Mouse (Mus musculus) limb, embryonic 15.5 days (tissue): ENCODE data around the gene Actl11. TPM values are rescaled to one million over a fixed set of nuclear protein-coding genes. Genes with fewer than 3 reads are reported as not detected.

Source experiments
- polyA plus RNA-seq: library from polyadenylated mRNA; unstranded; fragments of >200 nt; fragmentation: Nextera tagmentation; extraction: Ambion mirVana; gene quantifications from 2 replicates; pipeline ENCODE4 v1.2.1, GENCODE M21; 2015

The Actl11 gene
- polyA plus RNA-seq, 1 experiment from 2014 or later: not detected

Other genes with a start within 250 kb of the Actl11 start
- 2.8 TPM in 2 replicates for gene Gnat1, start 248.8 kb upstream of the Actl11 start, polyA plus RNA-seq
- 26.6 and 38.2 TPM in 2 replicates for gene Sema3f, start 218.0 kb upstream of the Actl11 start, polyA plus RNA-seq
- 193 and 212 TPM in 2 replicates for gene Rbm5, start 157.5 kb upstream of the Actl11 start, polyA plus RNA-seq
- 71.7 and 72.2 TPM in 2 replicates for gene Rbm6, start 55.2 kb upstream of the Actl11 start, polyA plus RNA-seq
- 15.9 and 16.9 TPM in 2 replicates for gene Mon1a, start 40.3 kb upstream of the Actl11 start, polyA plus RNA-seq
- 7.0 and 10.3 TPM in 2 replicates for gene Mst1r, start 21.6 kb upstream of the Actl11 start, polyA plus RNA-seq
- gene Camkv, start 7.2 kb downstream of the Actl11 start, polyA plus RNA-seq: 5.8 and 6.7 TPM in 2 replicates
- 16.1 and 19.5 TPM in 2 replicates for gene Traip, start 21.7 kb downstream of the Actl11 start, polyA plus RNA-seq
- gene Uba7, start 47.0 kb downstream of the Actl11 start, polyA plus RNA-seq: 22.7 and 24.9 TPM in 2 replicates
- gene Gm20661, start 54.6 kb downstream of the Actl11 start, polyA plus RNA-seq: 6.9 and 7.4 TPM in 2 replicates
- gene Inka1, start 57.4 kb downstream of the Actl11 start, polyA plus RNA-seq: 97.7 and 99.9 TPM in 2 replicates
- gene Cdhr4, start 64.0 kb downstream of the Actl11 start, polyA plus RNA-seq: 10.7 and 11.9 TPM in 2 replicates
- 0.10 and 0.51 TPM in 2 replicates for gene Gm20662, start 67.9 kb downstream of the Actl11 start, polyA plus RNA-seq
- 56.0 and 64.3 TPM in 2 replicates for gene Ip6k1, start 74.0 kb downstream of the Actl11 start, polyA plus RNA-seq
- 46.7 and 52.4 TPM in 2 replicates for gene Gmppb, start 120.8 kb downstream of the Actl11 start, polyA plus RNA-seq
- 4.4 and 4.7 TPM in 2 replicates for gene Amigo3, start 124.7 kb downstream of the Actl11 start, polyA plus RNA-seq
- 2.2 and 3.5 TPM in 2 replicates for gene Mst1, start 152.0 kb downstream of the Actl11 start, polyA plus RNA-seq
- 25.5 and 30.4 TPM in 2 replicates for gene Rnf123, start 154.9 kb downstream of the Actl11 start, polyA plus RNA-seq
- 41.8 and 45.4 TPM in 2 replicates for gene Apeh, start 166.1 kb downstream of the Actl11 start, polyA plus RNA-seq